Mouse (Mus musculus): ENCODE results near the gene Otud3. TPM values are rescaled to one million over a fixed set of nuclear protein-coding genes. Genes with fewer than 3 reads are reported as not detected.
"Not testable (repeated sequence)": the region's sequence is repeated elsewhere in the genome, so short reads cannot be mapped to it uniquely, and the experiment has no call there.

The Otud3 gene
- total RNA-seq, 4 experiments from 2014 or later: 9.6 to 14.6 (median 9.9) TPM

GRCm38 (mm10) chr4:138892655-138893054 lies 21.1 kb downstream of the Otud3 start:
- no peak for DNase-seq (ENCODE audit: low spot score)

DNA sequence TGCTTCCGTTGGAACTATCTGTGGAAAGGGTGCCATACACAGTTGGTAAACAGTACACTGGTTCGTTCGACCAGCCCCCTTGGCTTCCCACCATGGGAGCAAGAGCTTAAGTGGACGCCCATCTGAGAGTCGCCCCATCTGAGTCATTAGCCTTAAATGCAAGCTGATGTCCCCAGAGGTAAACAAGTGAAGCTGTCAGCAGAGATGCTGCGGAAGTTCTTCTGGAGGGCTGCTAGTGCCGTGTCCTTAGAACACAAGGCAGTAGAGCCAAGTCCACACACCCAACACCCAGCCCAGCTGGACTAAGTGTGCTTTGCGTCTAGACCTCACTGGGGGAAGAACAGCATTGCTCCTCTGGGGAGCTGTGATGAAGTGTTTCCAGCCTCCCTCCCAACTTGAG lies 24.1 kb downstream of the Otud3 start:
- DNase-seq (ENCODE audit: low spot score): no peak

DNA sequence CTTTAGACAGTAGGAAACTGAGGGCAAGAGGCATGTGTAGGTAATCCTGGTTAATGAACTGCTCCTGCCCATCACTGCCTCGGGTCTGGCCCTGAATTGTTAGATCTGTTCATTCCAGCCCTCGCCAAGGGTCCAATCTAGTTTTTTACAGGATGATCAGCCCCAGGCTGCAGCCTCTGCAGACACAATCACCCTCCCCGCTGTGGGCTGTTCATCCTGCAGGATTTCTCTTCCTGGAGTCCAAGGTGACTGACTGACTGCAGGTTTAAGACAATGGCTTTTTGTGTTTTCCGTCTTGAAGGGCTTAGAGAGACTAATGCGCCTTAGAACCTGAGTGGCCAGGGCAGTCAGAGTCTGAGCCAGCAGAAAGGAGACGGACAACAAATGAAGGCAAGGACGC lies 24.6 kb downstream of the Otud3 start:
- no peak for DNase-seq (ENCODE audit: low spot score)

- peak; percentile 87 for DNase-seq (ENCODE audit: low spot score)
Measured at GRCm38 (mm10) chr4:138884261-138884660, 29.5 kb downstream of the Otud3 start.

DNA sequence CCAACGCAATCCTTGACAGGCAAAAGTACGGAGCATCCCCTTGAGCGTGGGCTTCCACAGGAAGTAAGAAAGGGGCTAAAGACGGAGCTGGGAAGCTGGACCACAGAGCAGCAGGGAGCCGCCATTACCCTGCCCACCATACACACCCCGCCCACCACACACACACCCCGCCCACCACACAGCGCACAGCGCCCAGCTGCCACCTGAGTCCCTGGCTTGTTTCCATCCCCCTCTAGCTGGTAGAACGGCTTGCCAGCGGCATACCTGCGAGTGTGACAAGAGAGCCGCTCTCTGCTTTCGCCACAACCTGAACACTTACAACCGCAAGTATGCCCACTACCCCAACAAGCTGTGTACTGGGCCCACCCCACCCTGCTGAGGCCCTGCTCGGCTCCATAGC lies 31.6 kb downstream of the Otud3 start:
- DNase-seq (ENCODE audit: low spot score): no peak

DNA sequence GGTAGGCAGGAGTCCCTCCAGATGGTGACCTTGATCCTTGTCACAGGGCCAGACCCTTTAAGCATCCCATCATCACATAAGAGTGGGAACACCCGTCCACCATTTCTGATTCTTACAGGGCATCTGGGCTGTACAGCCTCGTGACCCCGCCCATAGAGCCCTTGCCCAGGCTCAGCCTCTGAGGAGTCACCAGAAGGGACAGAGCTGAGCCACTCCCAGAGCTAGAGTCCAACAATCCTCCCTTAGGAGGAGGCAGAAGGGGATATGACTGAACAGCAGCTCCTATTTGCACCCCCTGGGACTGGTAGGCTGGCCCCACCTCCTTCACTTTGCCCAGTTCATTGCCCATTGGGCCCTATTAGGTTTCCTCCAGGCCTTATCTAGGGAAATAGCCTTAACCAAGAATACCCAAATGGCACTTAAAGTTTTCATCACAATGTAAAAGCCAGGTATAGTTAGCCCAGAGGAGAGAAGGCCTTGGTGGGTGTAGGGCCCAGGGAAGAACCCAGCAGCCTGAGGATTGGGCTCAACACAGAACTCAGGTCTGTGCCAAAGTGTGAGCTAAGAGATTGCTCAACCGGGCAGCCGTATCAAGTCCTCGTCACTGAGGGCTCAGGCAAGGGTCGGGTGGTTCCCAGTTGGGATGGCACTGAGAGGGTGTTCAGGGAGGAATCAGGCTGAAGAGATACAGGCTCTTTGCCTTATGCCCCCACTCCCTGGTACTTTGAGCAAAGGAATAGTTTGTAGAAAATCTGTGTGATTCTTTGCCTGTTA lies 32.7 kb downstream of the Otud3 start:
- DNase-seq (ENCODE audit: low spot score): no peak

DNA sequence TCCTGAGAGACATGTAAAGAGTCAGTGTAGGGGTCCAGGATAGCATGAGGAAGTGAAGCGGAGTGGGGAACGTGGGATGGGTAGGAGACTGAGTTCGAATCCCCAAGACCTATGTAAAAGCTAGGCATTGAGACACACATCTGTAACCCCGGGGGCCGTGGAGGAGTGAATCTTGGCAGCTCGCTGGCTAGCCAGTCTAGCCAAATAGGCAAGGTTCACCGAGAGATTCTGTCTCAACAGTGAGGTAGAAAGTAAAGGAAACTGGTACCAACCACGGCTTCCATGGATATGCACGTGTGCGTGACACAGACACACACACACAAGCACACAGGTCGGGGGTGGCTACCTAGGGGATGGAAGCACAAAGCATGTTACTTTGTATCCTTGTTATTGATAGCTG lies 33.9 kb downstream of the Otud3 start:
- no peak for DNase-seq (ENCODE audit: low spot score)

GRCm38 (mm10) chr4:138878783-138879182 lies 35.0 kb downstream of the Otud3 start:
- DNase-seq (ENCODE audit: low spot score): peak; percentile 47

- DNase-seq (ENCODE audit: low spot score): no peak
Measured at GRCm38 (mm10) chr4:138877731-138878130, 36.0 kb downstream of the Otud3 start, which contains the start of gene Pla2g2e. Gene Pla2g2e, plus strand, starts transcription at chr4:138877942.

- no peak for DNase-seq (ENCODE audit: low spot score)
Measured at GRCm38 (mm10) chr4:138875986-138876385, 37.8 kb downstream of the Otud3 start.

DNA sequence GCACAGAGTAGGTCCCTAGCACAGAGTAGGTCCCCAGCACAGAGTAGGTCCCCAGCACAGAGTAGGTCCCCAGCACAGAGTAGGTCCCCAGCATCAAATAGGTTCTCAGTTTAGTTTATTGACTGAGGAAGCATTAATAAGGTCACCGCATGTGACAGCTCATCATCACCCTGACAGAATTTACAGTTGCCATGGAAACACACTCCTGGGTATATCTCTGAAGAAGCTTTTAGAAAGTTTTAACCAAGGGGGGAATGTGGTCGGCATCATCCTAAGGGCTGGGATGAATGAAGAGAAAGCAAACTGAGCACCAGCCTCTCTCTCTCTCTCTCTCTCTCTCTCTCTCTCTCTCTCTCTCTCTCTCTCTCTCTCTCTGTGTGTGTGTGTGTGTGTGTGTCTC lies 38.5 kb downstream of the Otud3 start:
- DNase-seq (ENCODE audit: low spot score): not testable (repeated sequence)

- DNase-seq (ENCODE audit: low spot score): no peak
Measured at GRCm38 (mm10) chr4:138873864-138874263, 39.9 kb downstream of the Otud3 start, which contains the start of gene Gm13030. Gene Gm13030, minus strand, starts transcription at chr4:138873964.

GRCm38 (mm10) chr4:138868666-138869065 lies 45.1 kb downstream of the Otud3 start:
- no peak for DNase-seq (ENCODE audit: low spot score)

DNA sequence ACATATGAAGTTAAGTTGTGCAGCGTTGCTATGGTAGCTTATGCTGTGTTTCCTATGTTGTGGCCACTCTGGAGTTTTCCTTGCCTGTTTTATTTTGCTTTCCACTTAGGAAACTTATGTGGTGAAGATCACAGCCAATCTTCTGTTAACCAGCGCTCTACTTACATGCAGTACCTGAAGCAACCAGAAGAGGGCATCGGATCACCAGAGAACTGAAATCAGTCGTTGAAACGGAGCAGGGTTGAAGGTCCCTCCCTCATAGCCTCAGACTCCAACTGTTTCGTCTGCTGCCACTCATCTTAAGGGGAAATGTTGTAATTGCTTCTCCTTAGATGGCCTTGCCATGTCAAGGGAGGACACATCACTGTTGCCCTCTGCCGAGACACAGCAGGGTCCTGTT lies 47.3 kb downstream of the Otud3 start:
- peak; percentile 83 for DNase-seq (ENCODE audit: low spot score)

GRCm38 (mm10) chr4:138865991-138866390 lies 47.8 kb downstream of the Otud3 start:
- no peak for DNase-seq (ENCODE audit: low spot score)

GRCm38 (mm10) chr4:138865092-138865491 lies 48.7 kb downstream of the Otud3 start:
- no peak for DNase-seq (ENCODE audit: low spot score)

DNA sequence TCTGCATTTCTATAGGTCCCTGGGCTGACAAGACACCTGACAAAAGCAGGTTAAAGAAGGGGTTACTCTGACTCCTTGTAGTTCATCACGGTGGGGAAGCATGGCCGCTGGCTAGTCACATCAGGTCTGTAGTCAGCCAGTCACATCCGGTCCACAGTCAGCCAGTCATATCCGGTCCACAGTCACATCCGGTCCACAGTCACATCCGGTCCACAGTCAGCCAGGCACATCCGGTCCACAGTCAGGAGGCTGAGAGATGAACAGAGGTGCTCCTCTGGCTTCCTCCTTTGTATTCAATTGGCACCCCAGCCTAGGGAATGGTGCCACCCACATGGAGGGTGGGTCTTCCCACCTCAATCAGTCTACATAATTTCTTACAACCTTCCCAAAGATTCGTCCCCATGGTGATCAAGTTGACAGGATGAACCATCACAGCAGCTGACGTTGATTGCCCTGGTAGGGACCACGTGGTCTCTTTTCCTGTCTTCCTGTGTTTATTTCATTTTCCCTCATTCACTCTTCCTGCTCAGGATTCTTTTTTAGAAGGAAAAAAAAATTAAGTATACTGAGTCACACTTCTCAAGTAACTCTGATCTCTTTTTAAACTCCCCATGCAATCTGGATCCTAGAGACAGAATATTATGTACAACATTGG lies 50.3 kb downstream of the Otud3 start, which contains the start of gene Pla2g5:
Pla2g5 (minus strand) TSS at position 139 of the 655 bp plus-strand sequence.
- DNase-seq (ENCODE audit: low spot score): no peak

DNA sequence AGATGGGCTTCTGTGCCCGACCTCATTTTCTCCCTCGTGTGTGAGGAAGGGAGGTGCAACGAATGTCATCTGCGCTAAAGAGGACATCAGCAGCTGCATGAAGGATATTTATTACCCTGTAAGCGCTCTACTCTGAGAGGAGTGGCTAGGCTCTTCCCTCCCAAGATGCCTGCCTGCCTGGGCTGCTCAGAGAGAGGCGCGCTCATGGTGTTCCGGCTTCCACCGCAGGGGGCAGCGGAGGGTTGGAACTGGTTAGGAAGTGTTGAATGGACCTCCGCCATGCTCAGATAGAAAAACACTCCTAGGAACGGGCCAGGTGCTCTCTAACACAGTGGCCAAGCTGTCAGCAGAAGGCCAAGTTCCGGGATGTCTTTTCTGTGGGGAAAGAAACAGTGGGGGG lies 54.0 kb downstream of the Otud3 start:
- no peak for DNase-seq (ENCODE audit: low spot score)

DNA sequence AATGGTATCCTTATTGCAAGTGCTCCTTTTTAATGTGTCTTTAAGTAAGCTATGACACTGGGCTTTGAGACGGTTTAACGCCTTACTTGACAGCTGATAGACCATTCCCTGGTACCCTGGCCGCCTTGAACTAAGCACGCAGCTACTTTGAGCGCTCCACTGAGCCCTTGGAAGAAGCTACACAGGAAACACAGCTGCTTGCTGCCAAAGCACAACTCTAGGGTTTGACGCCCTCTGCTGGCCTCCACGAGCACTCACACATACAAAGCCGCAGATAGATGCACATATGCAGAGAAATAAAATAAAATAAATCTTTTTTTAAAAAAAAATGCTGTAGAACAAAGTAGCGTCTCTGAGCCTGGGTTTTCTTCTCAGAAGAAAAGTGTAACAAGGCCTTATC lies 54.5 kb downstream of the Otud3 start:
- no peak for DNase-seq (ENCODE audit: low spot score)

DNA sequence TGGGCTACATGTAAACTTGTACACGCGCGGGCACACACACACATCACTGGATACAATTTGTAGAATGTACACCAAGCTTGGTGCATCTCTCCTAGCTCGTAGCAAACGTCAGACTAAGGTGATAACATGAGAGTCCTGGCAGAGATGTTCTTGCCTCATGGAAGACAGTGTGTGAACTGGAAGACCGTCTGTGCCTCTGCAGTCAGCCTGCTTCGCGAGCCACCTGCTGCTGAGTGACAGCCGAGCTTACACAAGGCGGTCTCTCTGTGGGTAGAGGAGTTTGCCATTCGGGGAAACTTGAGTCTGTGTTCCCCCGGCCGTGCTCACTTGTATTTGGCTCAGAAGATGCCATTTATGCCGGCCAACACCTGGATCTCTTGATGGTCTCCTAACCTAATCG lies 55.3 kb downstream of the Otud3 start:
- no peak for DNase-seq (ENCODE audit: low spot score)

GRCm38 (mm10) chr4:138857576-138857975 lies 56.2 kb downstream of the Otud3 start:
- DNase-seq (ENCODE audit: low spot score): no peak

DNA sequence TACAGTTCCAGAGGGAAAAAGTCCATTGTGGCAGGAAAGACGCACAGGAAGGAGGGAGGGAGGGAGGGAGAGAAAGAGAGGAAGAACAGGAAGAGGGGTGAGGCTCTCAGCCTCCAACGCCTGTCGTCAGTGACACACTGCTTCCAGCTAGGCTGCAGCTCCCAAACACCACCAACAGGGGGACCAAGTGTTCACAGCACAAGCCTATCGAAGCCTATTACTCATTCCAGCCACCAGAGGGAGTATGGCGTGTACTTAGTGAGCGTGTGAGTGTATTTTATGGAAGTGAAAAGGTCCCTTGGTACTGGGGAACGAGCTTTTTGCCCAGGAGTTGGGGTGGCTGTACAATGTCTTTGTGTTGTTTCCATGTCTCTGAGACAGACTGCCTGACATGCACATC lies 57.3 kb downstream of the Otud3 start:
- DNase-seq (ENCODE audit: low spot score): no peak

GRCm38 (mm10) chr4:138855092-138855632 lies 58.6 kb downstream of the Otud3 start:
- no peak for DNase-seq (ENCODE audit: low spot score)
